Mouse (Mus musculus) forebrain, postnatal 0 days (tissue): ENCODE measurements at regions not wholly inside any gene's neighbourhood (a gene's known extent, or its start where the extent isn't known, plus 50 kb on each side); places are given as distances from the start of the nearest gene placed in this dataset.

Source experiments
- ATAC-seq: fragments of 200-750 bp; cut with Nextera tagmentation; 2 replicates; pipeline ENCODE4 v1.8.0; 2017; ENCODE audit warnings: mild to moderate bottlenecking, moderate library complexity
- DNase-seq: peaks from one replicate; pipeline ENCODE4 v3.0.0-alpha.2; 2015
- H3K27ac ChIP-seq: fragments of 300-500 bp; sonication (generic); 2 replicates; pipeline ENCODE4 v1.5.1; 2014; ENCODE audit warnings: low read depth, mild to moderate bottlenecking, antibody characterized with exemption, low read length, moderate library complexity, mixed read lengths
- H3K27me3 ChIP-seq: fragments of 300-500 bp; sonication (generic); 2 replicates; pipeline ENCODE4 v1.6.1; 2014; ENCODE audit warnings: mild to moderate bottlenecking, low read length, mixed read lengths; ENCODE audit not compliant: insufficient read depth
- H3K36me3 ChIP-seq: fragments of 300-500 bp; sonication (generic); 2 replicates; pipeline ENCODE4 v1.6.1; 2014; ENCODE audit warnings: mild to moderate bottlenecking, moderate library complexity; ENCODE audit not compliant: insufficient read depth
- H3K4me1 ChIP-seq: fragments of 300-500 bp; sonication (generic); 2 replicates; pipeline ENCODE4 v1.6.1; 2014; ENCODE audit warnings: antibody characterized with exemption; ENCODE audit not compliant: insufficient read depth
- H3K4me2 ChIP-seq: fragments of 300-500 bp; sonication (generic); 2 replicates; pipeline ENCODE4 v1.6.1; 2014; ENCODE audit warnings: low read depth, mild to moderate bottlenecking, moderate library complexity
- H3K4me3 ChIP-seq: fragments of 300-500 bp; sonication (generic); 2 replicates; pipeline ENCODE4 v1.5.1; 2014; ENCODE audit warnings: low read depth, low read length, mixed read lengths
- H3K9ac ChIP-seq: fragments of 300-500 bp; sonication (generic); 2 replicates; pipeline ENCODE4 v1.6.1; 2014; ENCODE audit warnings: mild to moderate bottlenecking
- H3K9me3 ChIP-seq: fragments of 300-500 bp; sonication (generic); 2 replicates; pipeline ENCODE4 v1.6.1; 2016; ENCODE audit warnings: low read length
- CTCF ChIP-seq: sonication (generic); IDR thresholded peaks from 2 replicates; pipeline ENCODE4 v1.5.1; 2016; ENCODE audit warnings: antibody characterized with exemption, control low read depth, low read depth
- WGBS: fragments of 180-500 bp; shearing (Covaris S2); extraction: QIAGEN DNeasy Blood & Tissue Kit; methylation state at CpG from one replicate; pipeline ENCODE4 v1.1.7; 2014; 5-methylcytosine and 5-hydroxymethylcytosine counted together

DNA sequence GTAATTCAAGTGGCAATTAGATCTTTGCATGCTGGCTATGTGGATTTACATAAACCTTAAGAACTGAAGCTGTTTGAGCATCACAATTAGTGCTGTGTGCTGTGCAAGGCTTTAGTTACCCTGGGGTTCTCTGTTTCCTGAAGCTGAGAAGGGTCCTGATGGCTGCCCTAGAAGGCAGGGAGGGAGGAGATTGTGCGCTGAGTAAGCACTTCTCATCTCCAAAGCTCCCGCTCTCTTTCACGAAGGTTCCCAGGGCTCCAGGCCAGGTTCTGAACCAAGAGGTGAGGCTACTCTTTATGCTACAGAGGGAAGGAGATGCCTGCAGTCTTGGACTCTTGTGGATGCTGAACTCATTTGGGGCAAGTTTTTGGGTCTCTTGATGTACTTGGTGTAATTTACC, 206.7 kb downstream of the Fam169b start:
- TF ChIP-seq CTCF, result no peak
- Histone ChIP-seq H3K27ac (no peak overlapping the region), H3K4me2 (no peak overlapping the region), H3K4me1 (no peaks in the 10 kb centered on the region), H3K9me3 (no peaks in the 10 kb centered on the region), H3K4me3 (no peak overlapping the region), H3K27me3 (no peaks in the 10 kb centered on the region), H3K9ac (no peak overlapping the region), H3K36me3 (no peaks in the 10 kb centered on the region)
- WGBS, result 51% methylated on average over 3 of the region's 3 CpGs
- DNase-seq (peak; percentile 7), ATAC-seq (no peak)

GRCm38 (mm10) chr7:68478044-68478443, 204.4 kb downstream of the Fam169b start:
- no peaks in the 10 kb centered on the region for H3K4me1 ChIP-seq
- WGBS, result 47% methylated on average over 3 of the region's 3 CpGs
- no peak overlapping the region for H3K9ac ChIP-seq
- no peaks in the 10 kb centered on the region for H3K27me3 ChIP-seq
- no peak overlapping the region for H3K4me2 ChIP-seq
- no peaks in the 10 kb centered on the region for H3K9me3 ChIP-seq
- no peaks in the 10 kb centered on the region for H3K36me3 ChIP-seq
- ATAC-seq (no peak), DNase-seq (peak; percentile 20)
- no peak overlapping the region for H3K4me3 ChIP-seq
- peak; percentile 58 for TF ChIP-seq CTCF
- H3K27ac ChIP-seq, result no peak overlapping the region

- no peak overlapping the region for H3K4me3 ChIP-seq
- H3K4me2 ChIP-seq, result no peak overlapping the region
- DNase-seq, result no peak
- H3K9me3 ChIP-seq, result no peaks in the 10 kb centered on the region
- no peak for TF ChIP-seq CTCF
- H3K9ac ChIP-seq, result no peak overlapping the region
- 12% methylated on average over 5 of the region's 5 CpGs for WGBS
- H3K27me3 ChIP-seq, result no peaks in the 10 kb centered on the region
- ATAC-seq, result no peak
- no peak overlapping the region for H3K27ac ChIP-seq
- H3K4me1 ChIP-seq, result no peaks in the 10 kb centered on the region
- no peaks in the 10 kb centered on the region for H3K36me3 ChIP-seq
These were observed 199.2 kb downstream of the Fam169b start for GRCm38 (mm10) chr7:68472800-68473199.

- no peaks in the 10 kb centered on the region for H3K4me1 ChIP-seq
- H3K9me3 ChIP-seq, result no peaks in the 10 kb centered on the region
- H3K4me3 ChIP-seq, result no peak overlapping the region
- no peaks in the 10 kb centered on the region for H3K27me3 ChIP-seq
- TF ChIP-seq CTCF, result no peak
- ATAC-seq, result no peak
- no peak overlapping the region for H3K27ac ChIP-seq
- no peak for DNase-seq
- H3K9ac ChIP-seq, result no peak overlapping the region
- no peaks in the 10 kb centered on the region for H3K36me3 ChIP-seq
- H3K4me2 ChIP-seq, result no peak overlapping the region
- 76% methylated on average over 11 of the region's 11 CpGs for whole genome bisulfite sequencing
These were observed 197.3 kb downstream of the Fam169b start for GRCm38 (mm10) chr7:68470983-68471382.

DNA sequence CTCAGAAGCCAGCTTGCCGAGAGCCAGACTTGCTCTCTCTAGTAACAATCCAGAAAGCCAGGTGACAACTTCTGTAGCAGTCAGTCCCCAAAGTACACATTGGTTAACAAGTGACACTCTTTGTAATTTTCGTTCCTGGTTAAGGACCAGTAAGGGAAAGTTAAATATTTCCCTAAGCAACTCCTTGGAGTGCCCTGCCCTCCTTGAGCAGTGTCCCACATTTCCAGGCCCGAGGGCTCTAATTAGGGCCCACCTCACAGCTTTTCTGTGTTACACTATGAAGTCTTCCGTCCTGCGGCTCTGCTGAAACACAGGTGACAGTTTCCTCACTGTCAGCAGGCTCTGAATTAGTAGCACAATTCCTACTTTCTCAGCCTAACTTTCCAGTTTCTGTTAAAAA, 194.9 kb downstream of the Fam169b start:
- H3K4me2 ChIP-seq, result no peak overlapping the region
- H3K9me3 ChIP-seq, result no peaks in the 10 kb centered on the region
- H3K9ac ChIP-seq, result no peak overlapping the region
- H3K27me3 ChIP-seq, result no peaks in the 10 kb centered on the region
- WGBS, result 87% methylated on average over 5 of the region's 5 CpGs
- no peak for ATAC-seq
- no peak for DNase-seq
- no peaks in the 10 kb centered on the region for H3K4me1 ChIP-seq
- no peak for TF ChIP-seq CTCF
- H3K27ac ChIP-seq, result no peak overlapping the region
- no peak overlapping the region for H3K4me3 ChIP-seq
- H3K36me3 ChIP-seq, result no peaks in the 10 kb centered on the region

- Histone ChIP-seq H3K27me3 (no peaks in the 10 kb centered on the region), H3K36me3 (no peaks in the 10 kb centered on the region), H3K4me3 (no peak overlapping the region), H3K4me1 (no peaks in the 10 kb centered on the region), H3K9ac (no peak overlapping the region), H3K4me2 (no peak overlapping the region), H3K9me3 (no peaks in the 10 kb centered on the region), H3K27ac (no peak overlapping the region)
- WGBS, result 95% methylated on average over 1 of the region's 1 CpGs
- no peak for DNase-seq
- no peak for ATAC-seq
- no peak for TF ChIP-seq CTCF
These were observed 184.2 kb downstream of the Fam169b start for GRCm38 (mm10) chr7:68457842-68458241.

DNA sequence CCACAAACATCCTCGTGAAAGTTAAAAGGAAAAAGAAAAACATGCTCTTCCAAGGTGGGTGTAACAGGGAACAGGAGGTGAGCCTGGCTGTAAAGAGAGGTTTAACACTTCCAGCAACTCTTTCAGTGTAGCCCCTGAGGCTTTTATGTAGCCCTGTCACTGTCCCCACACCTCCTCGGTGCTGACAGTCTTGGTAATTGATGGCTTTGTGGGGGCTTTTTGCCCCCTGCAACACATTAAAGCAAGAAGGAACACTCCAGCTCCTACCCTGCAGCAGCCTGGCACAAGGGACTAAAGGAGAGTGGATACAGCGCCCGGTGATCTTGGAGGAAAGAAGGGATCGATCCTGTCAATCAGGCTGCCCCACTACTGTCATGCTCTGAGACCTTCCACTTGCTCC, 181.8 kb downstream of the Fam169b start:
- no peak for TF ChIP-seq CTCF
- Histone ChIP-seq H3K27me3 (no peaks in the 10 kb centered on the region), H3K27ac (no peak overlapping the region), H3K9ac (no peak overlapping the region), H3K4me1 (no peaks in the 10 kb centered on the region), H3K9me3 (no peaks in the 10 kb centered on the region), H3K4me2 (no peak overlapping the region), H3K36me3 (no peaks in the 10 kb centered on the region), H3K4me3 (no peak overlapping the region)
- ATAC-seq, result no peak
- no peak for DNase-seq
- 50% methylated on average over 5 of the region's 5 CpGs for WGBS
